Mouse (Mus musculus) 416B (cell line): ENCODE measurements at regions not wholly inside any gene's neighbourhood (a gene's known extent, or its start where the extent isn't known, plus 50 kb on each side); places are given as distances from the start of the nearest gene placed in this dataset.
"Not testable (repeated sequence)": the region's sequence is repeated elsewhere in the genome, so short reads cannot be mapped to it uniquely, and the experiment has no call there.

ENCODE experiments used
- DNase-seq: peaks from one replicate; pipeline ENCODE4 v3.0.0; 2011; ENCODE audit warnings: low read depth

DNA sequence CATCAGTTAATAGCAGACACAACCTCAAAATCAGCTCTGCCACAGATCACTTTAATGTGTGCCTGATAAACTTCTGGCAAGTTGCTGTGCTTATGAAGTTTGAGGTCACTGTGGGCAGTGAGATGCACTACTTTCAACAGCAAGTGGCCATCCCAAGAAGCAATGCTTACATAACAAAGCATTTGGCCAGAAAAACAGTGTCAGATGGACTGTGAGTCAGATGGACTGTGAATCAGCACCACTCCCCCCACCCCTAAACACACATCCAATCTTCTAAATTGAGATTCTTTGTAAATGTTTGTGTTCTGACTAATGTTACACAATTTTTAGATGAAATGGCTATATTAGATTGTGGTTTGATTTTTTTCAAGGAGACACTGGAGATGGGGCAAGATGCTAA is 550.7 kb downstream of the Nxph1 start:
- peak; percentile 32 for DNase-seq

DNA sequence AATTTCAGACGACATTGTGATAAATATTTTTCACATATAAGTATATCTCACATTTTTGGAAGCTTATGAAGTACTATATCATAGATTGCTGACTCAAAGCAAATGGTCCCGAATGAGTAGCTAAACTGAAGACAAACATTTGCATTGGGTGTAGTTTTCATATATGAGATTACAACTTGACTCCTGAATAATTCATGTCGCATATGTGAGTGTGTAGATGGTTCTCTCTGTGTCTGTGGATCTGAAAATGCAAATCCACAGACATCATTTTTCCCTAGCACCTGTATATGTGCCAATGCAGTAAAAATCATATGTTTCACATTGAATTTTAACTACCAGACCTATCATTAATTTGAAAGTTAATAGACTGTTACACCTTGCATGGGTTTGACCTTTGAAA is 586.2 kb downstream of the Nxph1 start:
- no peak for DNase-seq

DNA sequence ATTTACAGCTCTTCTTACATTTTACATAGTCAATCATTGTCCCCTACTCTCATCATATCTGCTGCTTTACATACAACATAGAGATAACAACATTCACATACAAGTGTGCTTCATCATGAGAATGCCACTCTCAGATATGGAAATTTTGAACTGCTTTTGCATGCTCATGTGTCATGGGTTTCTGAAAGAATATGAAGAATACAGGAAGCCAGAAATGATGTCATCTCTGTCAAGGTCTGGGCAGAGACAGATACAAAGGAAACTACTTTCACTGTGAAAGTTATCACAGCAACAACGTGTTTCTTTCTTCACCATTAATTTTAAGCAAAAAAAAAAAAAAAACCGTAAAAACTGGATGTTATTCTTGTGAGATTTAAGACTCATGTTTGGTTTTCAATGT is 590.5 kb downstream of the Nxph1 start:
- peak; percentile 21 for DNase-seq

DNA sequence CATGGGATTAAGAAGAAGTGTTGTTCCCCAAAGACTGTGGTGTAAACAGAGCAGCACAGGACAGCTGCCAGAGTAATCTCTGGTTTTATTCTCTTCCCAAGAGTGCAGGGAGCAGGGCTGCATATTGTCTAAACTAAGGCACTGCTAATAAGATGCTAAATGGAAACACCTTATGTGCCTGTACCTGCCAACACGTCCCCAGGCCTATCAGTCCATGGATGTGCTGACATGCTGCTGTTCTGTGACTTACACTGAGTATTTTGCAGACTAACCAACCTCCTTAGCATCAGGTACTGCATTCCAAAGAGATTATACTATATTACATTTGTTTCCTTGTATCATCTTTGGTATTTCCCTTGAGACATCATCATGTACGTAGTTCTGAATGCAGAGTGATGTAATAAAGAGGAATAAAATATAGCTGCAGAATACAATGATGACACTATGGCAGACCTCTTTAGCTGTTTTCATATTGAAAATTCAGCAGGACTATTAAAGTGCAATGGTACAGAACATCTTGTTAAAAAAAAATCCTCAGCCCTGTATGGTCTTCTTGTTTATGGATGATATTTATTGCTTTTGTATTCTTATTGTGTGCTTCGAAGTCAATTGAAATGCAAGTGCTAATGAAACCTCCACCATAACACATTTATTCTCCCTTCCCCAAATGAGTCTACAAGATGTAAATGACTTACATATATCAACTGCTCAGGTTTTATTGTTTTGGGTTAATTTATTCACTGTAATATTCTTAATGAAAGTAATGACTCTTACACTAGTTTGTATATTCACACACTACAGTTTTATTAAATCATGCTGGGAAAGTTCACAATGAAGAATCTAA is 602.1 kb downstream of the Nxph1 start:
- DNase-seq = no peak

DNA sequence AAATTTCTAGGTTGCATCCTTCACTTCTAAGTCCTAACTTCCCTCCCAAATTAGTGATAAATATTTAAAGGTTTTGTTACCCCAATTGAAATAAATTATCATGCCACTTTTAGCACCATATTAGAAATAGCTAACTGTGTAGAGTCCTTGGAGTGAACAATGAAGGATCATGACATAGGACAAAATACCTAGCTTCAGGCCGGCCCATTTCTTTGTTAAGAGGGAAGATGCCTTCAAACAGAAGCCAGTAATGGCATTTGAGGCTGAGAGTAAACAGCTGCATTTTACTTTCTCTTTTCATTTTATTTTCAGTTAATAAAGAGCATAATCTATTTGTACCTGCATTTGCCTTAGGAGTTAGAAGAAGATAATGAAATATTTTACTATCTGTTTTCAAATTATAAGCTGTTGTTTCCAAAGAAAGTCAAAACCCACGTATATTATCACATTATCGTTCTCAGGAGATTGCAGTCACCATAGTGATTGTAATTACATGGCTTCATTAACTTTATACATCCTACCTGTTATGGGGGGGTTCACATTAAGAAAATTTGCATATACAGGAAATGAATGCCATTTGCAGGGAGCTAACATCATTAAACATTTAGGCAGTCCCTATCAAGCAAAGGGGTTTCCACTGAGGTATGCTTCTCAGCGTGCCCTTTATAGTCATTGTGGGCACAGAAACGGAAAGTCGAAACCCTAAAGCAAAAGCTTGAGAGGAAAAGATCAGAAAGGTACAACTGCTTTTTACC is 615.2 kb downstream of the Nxph1 start:
- DNase-seq = no peak

DNA sequence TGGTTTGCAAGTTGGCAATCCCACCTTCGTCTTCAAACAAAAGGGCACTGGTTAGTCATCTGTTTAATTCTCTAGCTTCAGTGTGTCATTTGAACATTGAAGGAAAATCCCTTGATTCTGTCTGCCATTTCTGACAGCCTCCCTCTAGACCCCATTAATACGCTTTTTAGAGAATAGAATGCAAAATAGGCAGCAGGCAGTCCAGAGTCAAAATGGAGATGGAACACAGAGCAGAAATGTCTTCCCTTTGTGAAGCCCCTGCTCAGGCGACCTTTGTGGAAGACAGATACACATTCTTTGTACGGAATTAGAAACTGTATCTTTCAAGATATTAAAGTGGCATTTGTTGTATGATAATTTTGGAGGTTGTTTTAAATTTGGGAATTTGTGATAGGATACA is 623.6 kb downstream of the Nxph1 start:
- DNase-seq = no peak

DNA sequence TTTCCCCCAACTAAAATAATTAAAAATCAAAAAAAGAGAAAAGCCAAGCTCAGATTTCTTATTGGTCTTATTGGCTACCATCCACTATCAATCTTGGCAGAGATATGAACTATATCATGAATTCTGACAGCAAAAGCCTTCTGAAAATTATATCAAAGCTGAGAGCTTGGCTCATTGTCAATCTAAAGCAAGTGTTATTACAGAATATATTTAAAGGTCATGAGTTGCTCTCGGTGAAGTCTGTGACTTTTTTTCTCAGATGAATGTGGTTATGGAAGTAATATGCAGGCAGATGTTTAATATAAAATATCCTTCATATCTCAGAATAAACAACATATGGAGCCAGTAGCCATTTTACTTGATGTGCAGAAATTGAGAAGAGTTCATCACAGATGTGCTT is 645.2 kb downstream of the Nxph1 start:
- no peak for DNase-seq

DNA sequence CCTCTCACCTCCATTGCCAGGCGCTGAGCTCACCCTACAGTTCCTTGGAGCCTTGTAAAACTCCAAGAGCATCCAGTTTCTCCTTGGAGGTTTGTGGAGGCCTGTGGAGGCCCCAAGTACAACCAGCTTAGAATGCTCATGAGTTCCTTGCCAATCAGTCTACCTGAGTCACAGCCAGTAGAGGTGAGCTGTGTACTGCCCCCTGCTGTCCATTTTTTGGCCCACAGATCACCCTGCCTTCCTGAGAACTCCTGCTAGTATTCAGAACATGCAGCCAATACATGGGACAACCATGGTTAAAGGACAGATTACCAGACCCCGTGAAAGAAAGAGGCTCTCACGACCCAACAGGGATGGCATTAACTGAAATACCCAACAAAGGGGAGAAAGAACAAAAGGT is 651.2 kb downstream of the Nxph1 start:
- no peak for DNase-seq

DNA sequence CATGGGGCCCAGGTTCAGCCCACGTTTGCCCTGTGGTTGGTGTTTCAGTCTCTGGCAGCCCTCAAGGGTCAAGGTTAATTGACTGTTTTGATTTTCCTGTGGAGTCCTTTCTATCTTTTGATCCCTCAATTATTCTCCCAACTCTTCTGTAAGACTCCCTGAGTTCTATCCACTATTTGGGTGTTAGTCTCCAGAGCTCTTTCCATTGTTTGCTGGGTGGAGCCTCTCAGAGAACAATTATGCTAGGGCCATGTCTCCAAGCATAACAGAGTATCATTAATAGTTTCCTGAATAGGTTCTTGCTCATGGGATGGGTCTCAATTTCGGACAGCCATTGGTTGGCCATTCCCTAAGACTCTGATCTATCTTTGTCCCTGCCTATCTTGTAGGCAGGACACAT is 685.7 kb downstream of the Nxph1 start:
- no peak for DNase-seq

DNA sequence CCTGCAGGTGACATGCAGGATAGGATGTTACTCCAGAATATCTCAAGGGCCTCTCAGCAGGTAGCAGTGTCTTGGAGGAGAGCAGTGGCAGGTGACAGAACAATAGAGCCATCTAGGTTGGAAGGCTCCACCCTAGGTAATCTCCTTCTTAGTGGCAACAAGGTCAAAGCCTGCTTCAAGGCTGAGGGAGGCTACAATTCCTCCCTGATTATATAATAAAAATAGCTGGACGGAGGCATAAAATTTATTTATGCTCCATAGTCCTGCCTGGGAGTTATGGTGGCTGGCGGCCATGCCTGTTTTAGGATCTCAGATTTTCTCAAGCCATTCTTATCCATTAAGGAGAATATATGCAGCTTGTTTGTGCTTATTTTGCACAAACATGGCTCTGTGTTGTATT is 695.2 kb downstream of the Nxph1 start:
- DNase-seq = not testable (repeated sequence)

DNA sequence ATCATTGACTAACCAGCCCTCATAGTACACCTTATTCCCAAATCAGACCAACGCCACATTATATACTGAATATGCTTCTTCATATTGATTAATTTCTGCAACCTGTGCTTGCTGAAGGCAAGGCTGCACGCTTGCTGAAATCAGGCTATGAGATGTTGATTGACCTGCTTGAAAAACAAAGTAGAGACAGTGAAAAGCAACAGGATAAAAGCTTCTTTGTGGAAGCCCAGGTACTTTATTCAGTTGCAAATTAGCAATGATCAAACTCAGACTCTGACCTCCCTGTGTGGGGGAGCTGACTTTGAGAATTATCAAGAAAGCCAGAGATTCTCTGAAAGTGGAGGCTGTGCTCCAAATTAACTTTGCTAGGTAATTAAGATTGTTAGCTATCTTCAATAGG is 695.7 kb downstream of the Nxph1 start:
- not testable (repeated sequence) for DNase-seq

DNA sequence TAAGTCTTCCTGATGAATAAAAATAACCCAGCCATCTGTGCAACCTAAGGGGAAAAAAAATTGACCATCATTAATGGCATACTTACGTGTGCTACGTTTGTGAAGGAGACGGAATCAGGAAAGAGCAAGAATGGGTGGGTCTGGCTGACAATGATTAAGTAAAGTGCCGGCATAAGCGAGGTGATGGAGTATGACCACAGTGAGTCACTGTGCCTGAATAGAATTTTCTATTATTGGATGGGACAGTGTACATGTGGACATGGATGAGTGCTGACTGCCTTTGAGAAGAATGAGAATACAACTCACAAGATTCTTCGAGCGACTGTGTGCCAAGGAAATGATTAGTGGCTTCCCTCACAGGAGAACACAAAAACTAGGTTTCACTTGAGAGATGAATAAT is 711.4 kb downstream of the Nxph1 start:
- DNase-seq = no peak

DNA sequence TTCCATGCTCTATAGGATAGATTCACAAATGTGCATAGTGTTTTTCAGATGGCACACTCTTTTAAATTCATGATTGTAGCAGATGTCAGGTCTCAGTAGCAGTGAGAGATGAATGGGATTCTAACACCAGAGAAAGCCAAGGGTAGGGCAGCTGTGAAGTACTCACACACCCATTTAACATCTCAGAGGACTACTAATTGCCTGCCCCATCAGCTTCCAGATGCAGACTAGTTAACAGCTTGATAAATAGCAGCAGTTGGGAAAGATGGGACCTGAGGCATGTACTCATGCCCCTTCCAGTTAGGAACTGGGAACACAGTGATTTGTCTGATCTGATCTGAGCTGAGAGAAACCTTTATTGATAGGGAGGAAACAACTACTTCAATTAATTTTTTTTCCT is 737.0 kb downstream of the Nxph1 start:
- DNase-seq = no peak

DNA sequence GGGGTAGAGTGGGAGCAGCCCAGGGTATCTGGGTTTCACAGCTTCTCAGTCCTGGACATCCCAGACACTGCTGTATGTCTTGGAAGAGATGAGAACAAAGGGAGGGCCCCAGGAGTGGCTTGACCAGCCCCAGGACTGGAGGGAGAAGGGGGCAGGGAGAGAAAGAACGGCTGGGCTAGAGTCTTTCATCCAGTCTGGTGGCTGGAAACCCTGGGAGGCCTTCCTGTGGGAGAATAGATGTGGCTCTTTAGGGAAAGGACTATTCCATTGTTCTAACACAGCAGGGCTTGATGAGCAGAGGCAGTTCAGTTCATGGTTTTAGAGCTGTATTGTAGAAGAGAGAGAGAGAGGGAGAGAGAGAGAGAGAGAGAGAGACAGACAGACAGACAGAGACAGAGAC is 745.5 kb downstream of the Nxph1 start:
- DNase-seq = no peak

DNA sequence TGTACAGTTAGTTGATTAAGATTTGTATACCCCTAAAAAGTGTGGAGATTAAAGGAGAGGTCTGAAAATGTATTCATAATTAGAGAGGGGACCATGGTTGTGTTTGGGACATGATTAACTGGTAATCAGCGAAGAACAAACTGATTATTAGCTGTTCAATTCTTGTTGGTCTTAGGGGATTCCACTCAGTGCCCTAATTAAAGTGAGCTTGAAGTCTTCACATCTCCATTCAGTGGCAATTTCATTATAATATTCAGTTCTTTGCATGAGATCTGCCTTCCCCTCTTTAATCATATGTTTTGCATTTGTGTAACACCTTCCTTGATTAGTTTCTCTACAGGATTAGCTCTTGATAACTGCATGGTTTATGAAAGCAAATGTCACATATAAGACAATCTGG is 749.5 kb downstream of the Nxph1 start:
- no peak for DNase-seq

DNA sequence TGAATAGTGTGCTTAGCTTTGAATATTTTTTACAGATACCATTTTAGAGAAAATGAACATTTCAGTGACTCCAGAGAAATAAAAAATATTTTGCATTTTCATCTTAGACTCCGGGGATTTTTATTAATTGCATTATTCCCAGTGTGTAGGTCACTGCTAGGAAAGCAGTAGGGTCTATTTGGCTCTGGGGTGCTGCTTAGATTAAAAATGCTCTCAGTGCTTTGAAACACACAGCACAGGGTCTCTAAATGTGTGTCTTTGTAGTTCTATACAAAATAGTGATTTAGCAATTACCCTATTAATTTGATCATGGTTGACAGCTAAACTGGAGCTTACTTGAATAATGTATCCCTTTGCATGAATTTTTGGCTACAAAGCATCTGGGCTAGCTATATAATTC is 750.0 kb downstream of the Nxph1 start:
- no peak for DNase-seq
